Mouse (Mus musculus) kidney, postnatal 36 days (tissue): Measurements from ENCODE around the gene Map4k3.
A peak's percentile ranks its signal among the peaks of the same experiment; 100 is the strongest.

Experiments
- DNase-seq, 2 experiments: peaks; one replicate each; pipeline ENCODE4 v3.0.0; 2021 to 2022; ENCODE audit warnings: mixed read lengths in 2 of 2

The Map4k3 gene

DNA sequence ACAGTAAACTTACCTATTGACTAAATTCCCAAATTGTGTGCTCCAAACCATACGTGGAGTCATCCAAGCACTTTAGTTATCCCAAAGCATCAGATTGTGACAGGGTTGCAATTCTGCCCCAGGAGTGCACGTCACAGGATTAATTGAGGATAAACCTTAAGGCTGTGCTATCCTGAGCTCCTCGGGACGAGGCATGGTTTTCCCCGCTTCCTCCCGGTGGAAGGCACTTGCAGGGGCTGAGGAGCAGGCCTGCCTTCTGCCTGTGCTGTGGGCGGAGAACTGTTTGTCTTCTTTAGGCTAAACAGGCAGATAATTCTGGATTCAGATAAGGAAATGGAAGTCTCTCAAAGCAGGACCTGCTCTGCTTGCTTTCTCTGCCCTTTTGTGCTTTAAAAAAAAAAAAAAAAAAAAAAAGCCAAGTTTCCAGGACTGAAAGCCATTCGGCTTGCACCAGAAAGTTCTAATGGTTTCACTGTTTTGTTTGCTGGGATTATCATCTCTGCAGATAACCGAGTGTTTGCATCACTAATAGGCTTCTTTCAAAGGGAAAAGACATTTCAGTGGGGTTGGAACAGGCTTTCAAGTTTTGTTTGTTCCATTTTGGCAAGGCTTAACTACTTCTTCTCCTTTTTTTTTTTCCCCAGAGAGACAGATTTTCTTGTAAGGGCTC is 930 bp upstream of the Map4k3 start:
- no peak for DNase-seq

DNA sequence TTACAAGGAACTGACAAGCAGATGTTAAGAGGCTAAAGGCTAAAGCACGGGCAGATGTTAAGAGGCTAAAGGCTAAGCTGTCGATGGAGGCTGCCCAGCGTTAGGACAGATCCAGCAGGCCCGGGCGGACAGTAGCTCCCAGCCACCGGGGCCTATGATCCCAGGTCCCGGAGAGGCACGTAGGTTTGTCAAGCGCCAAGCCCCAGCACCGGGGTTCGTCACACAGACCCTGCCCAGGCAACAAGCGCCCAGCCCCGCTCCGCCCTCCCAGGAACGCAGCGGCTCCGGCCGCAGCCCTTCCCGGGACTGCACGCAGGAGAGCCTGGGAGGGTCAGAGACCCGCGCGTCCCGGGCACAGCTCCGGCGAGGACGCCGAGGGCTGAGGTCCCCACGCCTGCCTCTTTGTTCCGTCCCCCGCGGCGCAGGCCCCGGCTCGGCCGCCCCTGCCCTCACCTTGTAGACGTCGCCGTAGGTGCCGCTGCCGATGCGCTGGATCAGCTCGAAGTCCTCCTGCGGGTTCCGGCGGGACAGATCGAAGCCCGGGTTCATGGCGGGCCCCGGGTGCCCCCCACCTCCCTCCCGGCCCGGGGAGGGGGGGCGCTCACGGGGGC is 839 bp downstream of the Map4k3 start:
- DNase-seq: peak; percentile 64 to 74

DNA sequence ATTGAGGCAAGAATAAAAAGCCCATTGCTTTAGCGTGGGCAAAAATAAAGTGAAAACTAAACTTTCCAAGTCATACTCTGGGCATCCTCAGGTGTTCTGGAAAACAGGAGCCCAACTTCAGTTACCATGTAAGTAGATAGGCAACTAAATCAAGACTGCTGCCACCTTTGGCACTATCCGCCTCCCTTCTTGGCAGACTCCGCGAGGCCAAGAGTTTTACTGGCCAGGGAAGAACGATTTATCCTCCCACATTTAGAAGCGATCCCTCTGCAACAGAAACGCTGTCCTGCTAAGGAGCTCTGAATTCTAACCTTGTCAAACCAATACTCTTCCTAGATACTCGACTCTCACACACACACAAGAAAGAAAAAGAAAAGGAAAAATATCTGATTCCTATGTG is 1.5 kb downstream of the Map4k3 start:
- DNase-seq: peak; percentile 65 to 73

DNA sequence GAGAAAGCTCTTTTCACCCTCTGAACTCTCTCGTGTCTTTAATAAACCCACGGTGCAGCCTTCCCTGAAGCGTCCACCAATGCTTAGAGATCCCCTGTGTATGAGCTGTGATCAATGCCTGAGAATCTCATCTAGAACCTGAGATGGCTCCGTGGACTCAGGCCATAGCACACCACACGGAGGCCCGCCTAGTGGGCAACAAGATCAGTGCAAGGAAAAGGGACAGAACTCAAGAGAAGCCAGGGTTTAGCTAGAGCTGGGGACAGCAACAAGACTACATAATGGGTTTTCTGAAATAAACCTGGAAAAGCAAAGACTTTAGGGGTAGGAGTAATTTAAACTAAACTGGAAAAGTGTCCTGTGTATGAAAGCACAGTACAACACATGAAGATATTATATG is 5.2 kb downstream of the Map4k3 start:
- DNase-seq: no peak

DNA sequence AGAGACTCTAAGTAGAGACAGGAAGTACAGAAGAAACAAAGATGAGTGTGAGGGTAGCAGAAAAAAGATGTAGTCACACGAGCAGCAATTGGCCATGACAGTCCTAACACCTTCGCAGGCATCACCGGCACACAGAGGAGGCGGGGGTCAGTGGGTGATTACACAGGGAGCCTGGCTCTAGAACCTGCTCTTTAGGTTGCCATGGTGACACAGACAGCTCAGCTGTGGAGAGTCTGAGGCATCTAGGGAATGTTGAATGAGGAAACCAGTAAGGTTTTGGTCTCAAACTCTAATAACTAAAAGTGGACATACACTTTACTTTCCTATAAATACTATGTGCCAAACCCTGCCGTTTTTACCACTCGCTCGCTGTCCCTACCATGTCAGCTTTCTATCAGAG is 6.6 kb downstream of the Map4k3 start:
- no peak for DNase-seq

DNA sequence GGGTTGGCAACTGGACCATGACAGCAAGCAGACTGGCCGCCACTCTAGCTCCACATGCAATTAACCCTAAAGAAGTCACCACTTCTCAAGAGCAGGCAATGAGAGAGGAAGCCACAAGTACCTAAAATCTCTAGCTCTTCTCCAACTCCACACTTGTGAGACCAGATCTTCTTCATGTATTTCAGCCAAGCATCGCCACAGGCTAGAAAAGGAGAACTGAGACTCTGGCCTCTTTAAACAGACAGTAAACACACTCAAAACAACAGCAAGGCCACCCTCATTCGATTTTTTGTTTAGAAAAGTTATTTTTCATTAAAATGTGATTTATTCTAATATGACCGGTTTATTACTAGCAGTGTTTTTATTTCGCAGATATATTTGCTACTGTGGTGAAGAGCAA is 9.0 kb downstream of the Map4k3 start:
- DNase-seq: no peak

DNA sequence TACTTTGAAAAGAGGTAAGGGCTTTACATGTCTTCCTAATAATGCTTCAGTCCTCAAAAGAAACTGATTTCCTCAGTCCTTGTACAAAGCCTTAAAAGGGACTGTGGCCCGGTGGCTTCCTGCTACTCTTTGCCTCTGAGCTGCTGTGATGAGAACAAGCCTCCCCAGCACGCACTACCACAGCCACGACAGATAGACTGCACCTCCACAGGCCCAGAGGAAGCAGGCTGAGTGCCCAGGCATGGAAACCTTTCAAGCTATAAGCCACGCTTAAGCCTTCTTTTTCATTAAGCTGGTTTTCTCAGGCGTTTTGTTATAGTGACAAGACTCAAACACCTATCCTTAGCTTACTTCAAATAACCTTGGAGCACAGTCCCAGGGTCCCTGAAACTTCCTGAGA is 10.0 kb downstream of the Map4k3 start:
- no peak for DNase-seq

DNA sequence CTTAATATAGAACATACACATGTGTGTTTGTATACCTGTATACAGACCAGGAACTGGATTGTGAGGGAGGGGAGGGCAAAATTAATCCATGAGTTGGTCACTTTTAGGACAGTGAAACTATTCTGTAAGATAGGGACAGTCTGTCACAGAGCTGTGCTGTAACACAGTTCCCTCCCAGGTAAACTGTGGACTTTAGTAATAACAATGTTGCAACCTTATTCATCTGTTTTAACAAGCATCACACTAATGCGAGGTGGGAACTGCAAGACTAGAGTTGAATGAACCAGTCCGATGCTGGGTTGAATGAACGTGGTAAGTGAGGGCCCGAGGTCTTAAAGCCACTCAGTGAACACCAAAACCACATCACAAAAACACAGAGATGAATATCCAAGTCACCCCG is 14.7 kb downstream of the Map4k3 start:
- no peak for DNase-seq

DNA sequence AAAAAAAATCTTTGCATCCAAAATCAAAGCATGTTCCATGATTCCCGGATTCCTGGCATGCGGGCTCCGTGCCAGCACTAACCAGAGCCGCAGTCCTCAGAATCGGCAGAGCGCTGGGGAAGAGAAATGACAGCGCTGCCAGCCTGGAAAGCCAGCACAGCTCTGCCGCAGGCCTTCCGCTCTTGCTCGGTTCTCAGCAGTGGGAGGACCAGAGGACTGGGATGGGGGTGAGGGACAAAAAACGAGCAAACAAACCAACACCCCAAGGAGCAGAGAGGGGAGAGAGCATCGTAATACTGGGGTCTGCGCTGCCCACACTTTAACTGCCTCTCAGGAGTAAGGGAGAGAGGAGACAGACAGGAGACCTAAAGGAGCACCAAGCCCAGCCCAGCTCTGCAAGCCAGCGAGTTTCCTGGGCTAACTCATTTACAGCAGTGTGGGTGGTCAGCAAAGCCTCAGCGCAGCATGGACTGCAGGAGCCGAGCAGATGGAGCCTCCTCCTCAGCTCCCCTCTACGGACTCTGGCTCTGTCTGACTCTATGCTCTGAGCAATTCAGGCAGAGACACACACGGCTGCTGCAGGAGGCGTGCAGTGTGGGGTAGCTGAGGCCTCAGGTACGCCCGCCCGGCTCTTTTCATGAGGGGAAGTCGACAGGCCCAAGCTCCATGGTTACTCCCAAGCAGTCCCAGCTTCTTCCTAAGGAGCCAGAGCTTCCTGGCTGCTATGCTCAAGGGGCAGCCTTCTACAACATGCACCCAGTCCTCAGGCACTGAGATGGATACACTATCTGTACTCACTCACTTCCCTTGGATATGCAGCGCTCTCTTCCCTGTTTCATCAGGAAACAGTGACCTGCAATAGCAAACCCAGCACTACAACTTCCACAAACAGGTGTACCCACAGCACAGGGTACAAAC is 18.1 kb downstream of the Map4k3 start:
- DNase-seq: peak; percentile 39 to 77

DNA sequence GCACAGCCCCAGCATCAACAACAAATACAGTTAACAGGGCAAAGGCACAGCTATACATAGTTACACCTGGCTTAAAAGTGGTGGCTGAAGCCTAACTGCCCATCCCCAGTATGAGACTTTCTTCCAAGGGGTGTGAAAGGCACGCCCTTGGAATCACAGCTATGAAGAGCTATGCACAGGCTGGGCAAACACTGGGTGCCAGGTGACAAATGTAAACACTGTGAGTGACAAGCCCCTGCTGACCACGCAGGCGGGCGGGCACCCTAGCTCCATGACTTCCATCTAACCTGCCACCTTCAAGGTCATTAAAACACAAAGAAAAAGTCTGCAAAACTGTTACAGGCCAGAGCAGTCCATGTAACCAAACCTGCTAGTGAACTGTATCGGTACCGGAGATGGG is 19.5 kb downstream of the Map4k3 start:
- no peak for DNase-seq

DNA sequence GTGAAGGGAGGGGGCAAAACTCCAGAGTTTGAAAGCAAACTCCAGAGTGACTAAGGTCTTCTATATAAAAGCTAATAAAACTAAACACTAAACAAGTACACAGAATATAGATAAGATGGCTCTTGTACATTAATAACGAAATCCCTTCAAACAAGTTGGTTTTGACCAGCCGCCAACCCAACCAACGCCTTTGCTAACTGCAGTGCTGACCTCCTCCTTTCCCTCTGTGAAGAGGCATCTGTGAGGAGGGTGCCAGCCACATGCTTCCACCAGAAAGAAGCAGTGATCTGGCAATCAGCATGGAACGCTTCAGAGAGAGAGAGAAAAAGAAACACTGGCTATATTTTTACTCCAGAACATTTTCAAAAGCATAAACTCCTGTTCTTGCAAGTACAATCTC is 21.1 kb downstream of the Map4k3 start:
- no peak for DNase-seq

DNA sequence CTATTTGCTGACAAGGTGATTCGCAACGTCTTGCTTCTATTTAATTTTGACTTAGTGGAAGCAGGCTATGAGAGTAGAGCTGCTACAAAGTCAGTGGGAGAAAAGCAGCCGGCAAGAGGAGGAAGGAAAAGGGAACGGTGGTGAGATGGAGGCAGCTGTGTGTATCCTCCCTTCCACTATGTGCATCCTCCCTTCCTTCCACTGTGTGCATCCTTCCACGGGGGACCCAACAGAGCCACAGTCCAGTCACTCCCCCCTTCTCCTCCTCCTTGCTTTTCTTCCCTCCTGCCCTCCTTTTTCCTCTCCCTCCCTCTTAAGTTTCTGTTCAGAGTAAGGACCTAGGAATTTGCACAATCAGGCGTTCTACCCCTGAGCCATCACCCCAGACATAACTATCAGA is 21.7 kb downstream of the Map4k3 start:
- no peak for DNase-seq

DNA sequence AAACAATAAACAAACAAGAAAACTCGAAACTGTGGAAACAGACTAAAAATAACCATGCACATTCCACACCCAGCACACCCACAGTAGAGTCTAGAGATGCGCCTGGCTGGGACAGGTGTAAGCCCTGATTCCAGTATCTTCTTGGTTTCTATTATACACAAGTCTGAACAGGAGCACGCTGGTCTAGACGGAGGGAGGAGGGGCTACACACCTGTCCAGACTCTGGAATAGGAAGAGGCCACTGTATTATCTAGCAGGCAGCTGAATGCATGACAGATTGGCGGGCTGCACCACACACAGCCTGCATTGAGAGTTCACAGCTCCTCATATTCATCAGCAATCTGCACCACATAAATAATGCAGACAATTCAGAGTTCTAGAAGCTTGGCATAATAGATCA is 26.6 kb downstream of the Map4k3 start:
- no peak for DNase-seq

DNA sequence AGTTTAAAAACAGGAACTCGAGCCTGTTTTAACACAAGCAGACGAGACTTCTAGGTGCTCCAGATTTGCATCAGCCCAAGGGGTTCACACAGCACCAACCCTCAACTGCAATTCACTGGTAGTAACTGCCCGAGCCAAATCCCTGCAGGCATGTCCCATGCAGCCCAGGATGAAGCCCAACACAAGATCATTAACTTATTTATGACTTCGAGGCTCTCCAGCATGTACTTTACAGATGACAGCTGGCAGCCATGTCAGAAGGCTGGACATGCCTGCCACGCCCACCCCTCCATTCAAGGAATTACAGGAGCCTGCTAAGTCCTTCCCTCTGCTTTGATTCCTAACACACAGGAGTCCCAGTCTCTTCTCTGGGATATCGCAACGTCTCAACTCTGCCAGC is 29.4 kb downstream of the Map4k3 start:
- no peak for DNase-seq

DNA sequence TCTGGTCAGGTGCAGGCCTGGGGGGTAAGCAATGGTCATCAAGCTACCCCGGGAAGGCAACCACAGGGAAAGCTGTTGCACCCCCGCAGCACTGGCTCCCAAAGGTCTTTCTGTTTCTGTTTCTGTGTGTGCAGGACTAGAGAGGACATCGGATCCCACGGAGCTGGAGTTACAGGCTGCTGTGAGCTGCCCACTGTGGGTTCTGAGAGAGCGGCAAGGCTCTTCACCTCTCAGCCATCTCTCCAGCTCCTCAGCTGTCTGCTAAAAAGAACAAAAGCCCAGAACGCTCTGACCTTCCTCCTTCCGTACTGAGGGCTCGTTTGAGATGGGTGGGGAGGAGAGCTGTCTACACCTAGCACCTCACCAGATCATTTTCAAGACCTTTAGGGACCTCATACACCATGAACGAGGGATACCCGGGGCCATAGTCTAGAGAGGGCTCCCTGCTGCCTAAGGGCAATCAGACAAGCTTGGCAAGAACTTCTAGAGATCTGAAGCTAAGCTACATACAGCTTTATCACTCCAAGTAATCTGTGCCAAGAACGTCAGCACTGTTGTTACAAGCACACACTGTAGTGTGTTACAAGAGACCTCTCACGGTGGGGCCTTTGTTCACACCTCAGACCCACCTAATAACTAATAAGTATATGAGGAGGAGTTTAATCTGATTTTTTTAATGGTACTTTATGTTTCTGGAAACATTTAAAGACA is 29.9 kb downstream of the Map4k3 start:
- no peak for DNase-seq

DNA sequence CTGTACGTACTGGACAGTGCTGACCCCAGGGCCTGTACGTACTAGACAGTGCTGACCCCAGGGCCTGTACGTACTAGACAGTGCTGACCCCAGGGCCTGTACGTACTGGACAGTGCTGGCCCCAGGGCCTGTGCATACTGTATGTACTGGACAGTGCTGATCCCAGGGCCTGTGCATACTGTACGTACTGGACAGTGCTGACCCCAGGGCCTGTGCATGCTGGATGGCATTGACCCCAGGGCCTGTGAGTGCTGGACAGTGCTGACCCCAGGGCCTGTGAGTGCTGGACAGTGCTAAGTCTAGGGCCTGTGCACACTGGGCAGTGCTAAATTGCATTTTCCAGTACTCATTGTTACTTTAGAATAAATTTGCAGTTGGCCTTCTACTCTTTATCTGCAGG is 31.3 kb downstream of the Map4k3 start:
- DNase-seq: no peak

DNA sequence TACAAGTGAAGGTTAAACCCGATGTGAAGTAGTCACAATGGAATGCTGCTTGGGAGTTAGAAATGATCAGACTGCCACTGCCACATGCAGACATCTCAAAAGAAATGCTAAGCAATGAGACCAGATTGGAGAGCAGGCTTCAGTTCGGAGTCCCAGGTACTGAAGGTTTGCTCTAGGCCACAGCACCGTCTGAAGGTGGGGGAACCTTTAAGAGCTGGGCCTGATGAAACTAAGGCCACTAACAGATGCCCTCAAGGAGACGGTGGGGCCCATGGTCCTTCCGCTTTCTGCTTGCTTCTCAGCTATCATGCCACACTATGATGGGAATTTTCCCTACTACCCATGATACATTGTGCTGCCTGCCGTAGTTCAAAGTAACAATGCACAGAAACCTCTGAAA is 32.1 kb downstream of the Map4k3 start:
- DNase-seq: no peak

DNA sequence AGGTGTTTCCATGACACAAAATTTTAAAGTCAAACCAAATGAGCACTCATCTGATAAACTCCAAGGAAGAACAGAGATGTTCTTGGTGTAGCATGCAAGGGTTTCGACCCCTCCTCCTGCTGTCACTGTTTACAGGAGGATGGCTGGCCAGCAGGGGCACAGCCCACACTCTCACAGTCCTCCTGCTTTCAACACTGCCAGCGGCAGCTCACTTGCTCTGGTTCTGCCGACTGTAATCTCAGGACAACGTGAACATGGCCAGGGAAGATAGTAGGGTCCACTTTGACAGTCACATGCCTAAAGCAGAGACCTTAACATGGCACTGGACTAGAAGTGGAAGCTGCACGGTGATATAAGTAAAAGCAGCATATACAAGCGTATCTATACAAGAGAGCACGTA is 34.6 kb downstream of the Map4k3 start:
- no peak for DNase-seq

DNA sequence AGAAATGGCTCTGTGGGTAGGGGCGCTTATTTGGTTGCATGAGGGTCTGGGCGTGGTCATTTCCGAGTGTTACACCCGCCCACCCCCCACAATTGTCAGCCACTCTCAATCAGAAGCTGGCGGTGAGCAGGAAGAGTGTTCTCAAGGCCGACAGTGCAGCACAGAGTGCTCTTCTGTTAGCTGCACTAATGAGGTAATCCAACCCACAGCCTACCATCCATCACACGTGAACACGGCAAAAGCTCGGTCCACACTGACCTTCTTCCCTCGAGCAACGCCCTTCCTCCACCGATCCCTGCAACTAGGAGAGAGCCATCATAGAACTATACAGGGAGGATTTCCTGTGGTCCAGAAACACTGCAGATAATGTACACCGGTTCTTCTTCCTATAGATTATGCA is 36.1 kb downstream of the Map4k3 start:
- no peak for DNase-seq

DNA sequence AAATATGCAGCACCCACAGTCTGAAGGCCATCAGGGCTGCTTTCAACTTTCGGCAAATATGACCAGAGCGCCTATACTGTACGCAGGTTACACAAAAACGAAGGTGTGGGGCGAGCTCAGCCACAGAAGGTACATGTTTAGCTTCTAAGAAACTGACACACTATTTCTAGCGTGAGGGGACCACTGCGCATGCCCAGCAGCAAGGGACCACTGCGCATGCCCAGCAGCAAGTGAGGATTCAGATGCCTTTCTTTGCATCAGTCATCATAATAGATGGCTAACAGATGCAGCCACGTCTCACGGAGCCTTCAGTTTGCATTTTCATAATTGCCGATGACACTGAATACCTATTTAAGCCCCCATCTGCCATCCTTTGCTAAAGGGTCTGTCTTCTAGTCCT is 39.6 kb downstream of the Map4k3 start:
- no peak for DNase-seq

DNA sequence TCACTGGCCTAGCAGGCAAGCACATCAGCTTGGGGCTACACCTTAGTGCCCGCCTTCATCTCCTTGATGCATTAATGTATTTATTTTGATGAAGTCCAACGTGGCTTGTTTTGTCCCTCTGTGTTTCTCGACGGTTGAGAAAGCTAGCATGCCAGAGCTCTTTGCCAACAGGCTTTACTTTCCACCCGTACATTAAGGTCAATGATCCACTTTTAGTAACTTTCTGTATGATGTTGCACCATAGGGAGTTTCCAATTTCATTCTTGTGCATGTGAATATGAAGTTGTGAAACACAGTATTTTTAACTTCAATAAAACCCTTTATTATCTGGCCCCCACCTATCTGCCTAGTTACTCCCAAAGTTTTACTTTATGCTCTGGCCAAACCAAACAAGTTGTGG is 42.2 kb downstream of the Map4k3 start:
- DNase-seq: no peak

DNA sequence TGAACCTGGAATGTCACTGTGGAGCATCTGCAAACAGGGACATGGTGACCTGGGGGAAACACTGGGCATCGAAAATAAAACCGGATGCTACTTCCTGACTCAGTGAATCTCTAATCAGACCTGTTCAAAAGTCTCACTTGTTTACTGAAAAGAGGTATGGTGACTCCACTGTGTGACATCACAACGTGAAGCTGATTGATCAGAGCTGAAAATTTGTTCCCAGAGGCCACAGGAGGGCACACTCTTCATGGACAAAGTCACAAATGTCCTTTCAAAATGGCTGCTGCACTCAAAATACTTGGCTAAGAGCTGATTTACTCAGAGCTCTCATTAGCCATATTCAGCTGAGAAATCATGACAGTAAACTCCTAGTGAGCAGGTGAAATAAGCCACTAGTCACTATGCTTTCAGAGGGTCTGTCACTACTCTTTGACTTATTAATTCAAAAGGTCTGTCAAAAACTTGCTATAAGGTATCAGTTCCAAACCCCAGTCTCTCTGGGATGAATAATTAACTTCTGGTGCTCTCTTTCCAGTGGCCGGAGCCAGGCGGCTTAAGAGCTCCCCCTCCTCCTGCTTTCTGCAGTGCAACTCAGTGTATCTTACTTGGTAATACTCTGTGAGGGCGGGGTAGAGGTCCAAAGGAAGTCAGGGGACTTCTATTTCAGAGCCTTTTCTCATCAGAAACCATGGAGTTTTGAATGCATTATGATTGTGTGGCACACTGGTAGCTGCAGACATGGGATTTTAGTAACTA is 44.3 kb downstream of the Map4k3 start:
- DNase-seq: peak; percentile 69 to 76

DNA sequence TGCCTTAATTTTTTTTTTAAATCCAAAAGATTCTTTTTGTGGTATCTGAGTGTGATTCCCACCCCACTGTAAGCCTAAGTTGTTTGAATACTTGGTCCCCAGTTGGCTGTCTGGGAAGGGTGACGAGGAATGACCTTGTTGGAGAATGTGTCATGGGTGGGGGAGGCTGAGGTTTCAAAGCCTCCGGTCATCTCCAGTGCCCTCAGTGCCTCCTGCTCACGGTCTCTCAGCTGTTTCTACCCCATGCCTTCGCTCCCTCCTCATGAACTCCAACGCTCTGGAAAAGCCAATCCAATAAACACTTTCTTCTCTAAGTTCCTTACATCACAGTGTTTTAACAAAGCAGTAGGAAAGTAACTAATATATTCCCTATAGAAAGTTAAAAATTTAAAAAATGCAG is 45.2 kb downstream of the Map4k3 start:
- no peak for DNase-seq
